Mouse (Mus musculus) cerebellum, adult (tissue): ENCODE data around the gene Nusap1.
A peak's percentile ranks its signal among the peaks of the same experiment; 100 is the strongest.
"Not testable (repeated sequence)": the region's sequence is repeated elsewhere in the genome, so short reads cannot be mapped to it uniquely, and the experiment has no call there.

Experiments
- ATAC-seq: cut with Nextera tagmentation; 2 replicates; pipeline ENCODE4 v1.9.2; 2017; ENCODE audit warnings: mild to moderate bottlenecking, moderate library complexity, mixed read lengths; ENCODE audit not compliant: insufficient number of reproducible peaks, low FRiP score, low TSS enrichment

The Nusap1 gene

GRCm38 (mm10) chr2:119641214-119641912 lies 23.3 kb downstream of the Nusap1 start:
- ATAC-seq: no peak

- no peak for ATAC-seq
Measured at GRCm38 (mm10) chr2:119644254-119644653, 26.2 kb downstream of the Nusap1 start.

DNA sequence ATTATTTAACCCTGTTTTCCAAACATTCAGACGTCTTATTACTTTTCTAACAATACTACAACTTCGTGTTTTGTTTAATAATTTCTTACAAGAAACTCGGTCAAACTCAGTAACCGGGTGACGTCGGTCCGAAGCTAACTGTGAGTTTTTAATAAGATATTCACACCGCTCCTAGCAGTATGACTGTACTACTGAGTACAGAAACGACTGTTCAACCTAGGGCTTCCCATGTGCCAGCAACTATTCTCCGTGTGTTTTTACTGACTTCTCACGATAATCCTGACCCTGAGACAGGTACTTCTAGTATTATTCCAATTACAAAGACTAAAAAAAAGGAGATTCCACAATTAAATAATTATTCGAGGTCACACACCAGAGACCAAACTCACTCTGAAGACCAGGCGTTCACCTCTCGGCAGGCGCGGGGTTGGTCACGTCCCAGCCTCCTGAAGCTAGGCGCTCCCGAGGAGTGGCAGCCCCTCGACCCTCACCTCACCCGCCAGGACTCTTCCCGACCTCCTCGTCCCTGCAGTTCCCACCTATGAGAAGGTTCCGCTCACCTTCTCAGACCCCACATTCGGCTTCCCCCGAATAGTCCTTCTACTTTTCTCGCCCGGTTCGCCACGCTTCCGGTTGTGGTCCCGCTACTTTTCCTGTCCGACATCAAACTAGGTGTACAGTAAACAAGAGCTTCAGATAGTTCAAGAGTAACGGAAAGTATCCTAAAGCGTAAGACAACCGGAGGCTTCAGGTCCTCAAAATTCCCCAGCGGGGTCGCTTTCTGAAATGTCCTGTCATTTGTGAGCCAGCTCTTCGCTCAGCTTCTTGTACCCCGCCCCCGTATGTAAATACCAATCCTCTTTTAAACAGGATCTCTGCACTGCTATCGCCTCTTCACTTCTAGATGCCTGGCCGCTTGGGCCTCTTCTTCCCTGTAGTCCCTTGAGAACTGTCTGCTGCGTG lies 44.4 kb downstream of the Nusap1 start, which contains the start of gene Ndufaf1:
Ndufaf1 (minus strand) TSS at position 608 of the 963 bp plus-strand sequence.
- ATAC-seq: peak; percentile 88

DNA sequence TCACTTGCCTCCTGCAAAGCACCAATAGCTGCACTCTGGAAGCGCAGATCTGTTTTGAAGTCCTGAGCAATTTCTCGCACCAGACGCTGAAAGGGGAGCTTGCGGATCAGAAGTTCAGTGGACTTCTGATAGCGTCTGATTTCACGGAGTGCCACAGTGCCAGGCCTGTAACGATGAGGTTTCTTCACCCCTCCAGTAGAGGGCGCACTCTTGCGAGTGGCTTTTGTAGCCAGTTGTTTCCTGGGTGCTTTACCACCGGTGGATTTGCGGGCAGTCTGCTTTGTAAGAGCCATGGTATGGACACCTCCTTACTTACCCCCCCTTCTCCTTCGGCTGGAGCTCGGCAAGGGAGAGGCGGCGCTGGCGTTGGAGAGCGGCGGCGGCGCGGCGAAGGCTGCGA lies 47.6 kb downstream of the Nusap1 start:
- not testable (repeated sequence) for ATAC-seq

DNA sequence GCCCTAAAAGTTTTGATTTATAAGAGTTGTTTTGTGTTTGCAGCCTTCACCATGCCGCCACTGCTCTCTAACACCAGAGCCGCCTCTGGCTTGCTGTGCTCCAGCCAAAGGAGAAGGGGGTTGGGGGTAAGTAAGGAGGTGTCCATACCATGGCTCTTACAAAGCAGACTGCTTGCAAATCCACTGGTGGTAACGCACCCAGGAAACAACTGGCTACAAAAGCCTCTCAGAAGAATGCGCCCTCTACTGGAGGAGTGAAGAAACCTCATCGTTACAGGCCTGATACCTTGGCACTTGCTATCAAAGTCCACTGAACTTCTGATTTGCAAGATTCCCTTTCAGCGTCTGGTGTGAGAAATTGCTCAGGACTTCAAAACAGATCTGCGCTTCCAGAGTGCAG lies 50.9 kb downstream of the Nusap1 start:
- ATAC-seq: no peak

DNA sequence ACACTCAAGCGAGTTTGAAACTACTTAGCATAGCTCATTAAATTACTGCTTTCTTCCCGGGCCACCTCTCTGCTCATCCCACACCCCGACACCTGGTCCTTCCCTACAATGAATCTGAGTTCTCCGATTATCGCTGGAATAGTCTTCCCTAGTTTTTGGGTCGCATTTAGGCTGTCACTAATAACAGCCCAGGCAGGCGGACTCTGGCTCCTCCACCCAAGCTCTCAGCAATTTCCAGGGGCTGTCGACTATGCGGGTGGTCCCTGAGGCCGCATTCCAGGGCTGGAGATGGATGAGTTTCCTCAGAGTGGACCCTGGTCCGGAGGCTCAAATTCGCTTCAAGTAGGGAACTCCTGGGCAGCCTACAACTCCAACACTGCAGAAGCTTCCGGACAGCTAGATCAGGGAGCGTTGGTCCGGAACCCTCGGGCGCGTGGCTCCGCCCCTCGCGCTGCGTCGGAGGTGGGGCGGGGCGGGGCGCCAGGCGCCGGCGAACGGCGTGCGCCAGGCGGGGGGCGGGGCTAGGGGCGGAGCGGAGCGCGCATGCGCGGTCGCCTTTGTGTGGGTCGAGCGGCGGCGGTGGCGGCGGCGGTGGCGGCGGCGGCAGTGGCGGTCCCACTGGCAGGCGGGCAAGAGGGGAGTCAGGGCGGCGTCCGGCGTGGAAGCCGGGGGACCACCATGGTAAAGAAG lies 56.6 kb downstream of the Nusap1 start, which contains the start of gene Rtf1:
Rtf1 (plus strand) TSS at position 544 of the 690 bp plus-strand sequence.
- peak; percentile 90 for ATAC-seq

GRCm38 (mm10) chr2:119675215-119675784 lies 57.2 kb downstream of the Nusap1 start:
- peak; percentile 80 for ATAC-seq

GRCm38 (mm10) chr2:119675831-119676230 lies 57.7 kb downstream of the Nusap1 start:
- ATAC-seq: no peak

DNA sequence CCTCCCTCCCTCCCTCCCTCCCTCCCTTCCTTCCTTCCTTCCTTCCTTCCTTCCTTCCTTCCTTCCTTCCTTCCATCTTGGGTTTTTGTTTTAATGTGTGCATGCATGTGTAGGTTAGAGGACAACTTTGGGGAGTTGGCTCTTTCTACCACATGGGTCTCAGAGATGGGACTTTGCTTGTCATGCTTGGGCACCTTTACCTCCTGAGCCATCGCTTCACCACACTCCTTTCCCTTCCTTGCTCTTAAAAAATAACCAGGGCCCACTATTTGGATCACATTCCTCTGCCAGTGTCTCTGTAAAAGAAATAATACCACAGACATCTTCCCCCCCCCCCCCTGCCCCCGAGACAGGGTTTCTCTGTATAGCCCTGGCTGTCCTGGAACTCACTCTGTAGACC lies 65.6 kb downstream of the Nusap1 start:
- no peak for ATAC-seq

DNA sequence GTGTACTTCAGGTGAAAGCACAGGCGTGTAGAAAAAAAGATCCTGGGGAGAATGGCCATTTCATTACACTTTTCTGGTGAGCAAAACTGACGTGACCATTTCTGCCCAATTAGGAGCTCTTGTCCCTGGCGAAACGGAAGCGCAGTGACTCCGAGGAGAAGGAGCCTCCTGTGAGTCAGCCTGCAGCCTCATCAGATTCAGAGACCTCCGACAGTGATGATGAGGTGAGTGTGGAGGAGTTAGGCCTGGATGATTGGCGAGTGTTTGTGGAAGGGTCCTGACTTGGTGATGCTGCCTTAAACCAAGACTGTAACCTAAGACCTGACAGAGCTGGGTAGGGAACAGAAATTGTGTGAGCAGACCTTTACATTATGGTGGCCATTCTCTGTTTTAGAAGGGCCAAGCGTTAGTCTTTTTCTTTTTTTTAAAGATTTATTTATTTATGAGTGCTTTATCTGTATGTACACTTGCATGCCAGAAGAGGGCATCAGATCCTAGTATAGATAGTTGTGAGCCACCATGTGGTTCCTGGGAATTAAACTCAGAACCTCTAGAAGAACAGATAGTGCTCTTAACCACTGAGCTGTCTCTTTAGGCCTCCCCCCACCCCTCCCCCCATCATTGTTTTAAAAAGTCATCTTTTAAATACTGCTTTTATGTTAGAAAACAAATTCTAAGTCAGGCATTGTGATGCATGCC lies 74.1 kb downstream of the Nusap1 start:
- ATAC-seq: no peak

DNA sequence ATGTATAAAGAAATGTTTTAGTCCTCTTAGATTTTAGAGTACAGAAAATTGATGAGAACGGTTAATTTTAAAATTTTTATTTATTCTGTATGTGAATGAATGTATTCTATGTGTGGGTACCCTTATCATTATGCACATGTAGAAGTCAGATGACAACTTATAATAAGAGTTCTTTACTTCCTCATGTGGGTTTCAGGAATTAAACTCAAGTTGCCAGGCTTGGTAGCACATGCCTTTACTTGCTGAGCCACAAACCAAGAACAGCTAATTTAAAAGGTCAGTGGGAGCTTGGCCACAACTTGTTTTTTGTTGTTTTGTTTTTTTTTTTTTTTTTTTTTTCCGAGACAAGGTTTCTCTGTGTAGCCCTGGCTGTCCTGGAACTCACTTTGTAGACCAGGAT lies 76.7 kb downstream of the Nusap1 start:
- ATAC-seq: no peak

- ATAC-seq: no peak
Measured at GRCm38 (mm10) chr2:119696111-119696510, 78.0 kb downstream of the Nusap1 start.

DNA sequence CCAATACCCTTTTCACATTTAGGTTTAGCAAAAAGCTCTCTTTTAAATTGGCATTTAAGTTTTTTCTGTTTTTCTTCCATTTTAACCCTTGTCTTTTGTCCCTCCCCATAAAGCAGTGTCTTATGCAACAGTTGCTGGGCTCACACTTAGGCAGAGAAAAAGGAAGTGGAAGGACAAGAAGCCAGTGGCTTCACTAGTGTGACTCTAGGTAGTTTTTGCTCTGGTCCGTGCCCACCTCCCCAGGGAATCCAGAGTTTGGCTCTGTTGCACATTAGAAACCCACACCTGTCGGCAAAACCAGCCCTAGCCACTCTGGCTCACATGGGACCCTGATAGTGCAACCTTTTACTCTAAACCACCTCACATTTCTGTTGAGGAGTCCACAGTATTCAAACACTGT lies 80.4 kb downstream of the Nusap1 start:
- no peak for ATAC-seq

DNA sequence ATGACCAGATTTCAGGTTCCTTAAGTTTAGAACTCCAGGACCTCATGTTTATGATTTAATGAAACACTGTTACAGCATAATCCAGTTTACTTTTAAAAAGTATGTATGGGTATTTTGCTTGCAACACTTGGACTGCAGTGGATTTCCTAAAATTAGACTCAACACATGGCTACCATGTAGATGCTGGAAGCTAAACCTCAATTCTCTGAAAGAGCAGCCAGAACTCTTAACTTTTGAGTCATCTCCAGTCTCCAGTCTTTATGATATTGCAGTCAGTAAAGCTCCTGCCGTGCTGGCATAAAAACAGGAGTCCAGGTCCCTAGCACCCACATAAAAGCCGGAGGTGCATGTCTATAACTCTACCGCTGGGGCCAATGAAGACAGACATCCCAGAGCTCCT lies 81.9 kb downstream of the Nusap1 start:
- no peak for ATAC-seq
